Mouse (Mus musculus) bone marrow, adult 2 months (tissue): ENCODE results near the gene Zdhhc14.

Experiments
- CTCF ChIP-seq: fragments of 200-500 bp; IDR thresholded peaks from 2 replicates; pipeline ENCODE4 v1.5.1; 2011; ENCODE audit warnings: low read length, control low read depth; ENCODE audit not compliant: control insufficient read depth, insufficient read depth
- POLR2A ChIP-seq: fragments of 200-500 bp; IDR thresholded peaks from 2 replicates; pipeline ENCODE4 v1.6.1; 2011; ENCODE audit warnings: low read depth, mild to moderate bottlenecking, control low read depth, low read length, borderline replicate concordance; ENCODE audit not compliant: control insufficient read depth

GRCm38 (mm10) chr17:5493161-5493771 is 909 bp downstream of the Zdhhc14 start:
- TF ChIP-seq CTCF (no peak), POLR2A (no peak)
